Mouse (Mus musculus): ENCODE results near the gene AI593442. TPM values are rescaled to one million over a fixed set of nuclear protein-coding genes. Genes with fewer than 3 reads are reported as not detected.

Gene AI593442
- 100 to 1,000 TPM; 150 to 177 TPM for total RNA-seq (2021)
- long read RNA-seq, experiment 1, full-length matches to known transcripts: 6 of 19 reads
- long read RNA-seq, experiment 1, partial matches to known transcripts: 0 of 19 reads
- long read RNA-seq, experiment 1, other reads (novel, unspliced or antisense): 13 of 19 reads
- long read RNA-seq, experiment 2, full-length matches to known transcripts: 7 of 8 reads
- long read RNA-seq, experiment 2, partial matches to known transcripts: 0 of 8 reads
- long read RNA-seq, experiment 2, other reads (novel, unspliced or antisense): 1 of 8 reads

- TF ChIP-seq CTCF (IDR thresholded peaks at IDR 0.05): no peak
- DNase-seq (ENCODE audit: extremely low spot score in 1 of 2, low spot score in 2 of 2): peak; percentile 79 to 83
- peak within 1 kb of the TSS; percentile 75 for H3K4me3 ChIP-seq
- H3K27ac ChIP-seq: peak within 1 kb of the TSS; percentile 99
- intact Hi-C loops (cut with DNase I): loop anchor here (2.0 to 5.0 kb wide), 9 partner anchors 59 to 537 kb away; no protein-coding TSS in a partner anchor
Observed at GRCm38 (mm10) chr9:52679362-52679947, at the start of gene AI593442. Gene AI593442, minus strand, starts transcription at chr9:52679780.

GRCm38 (mm10) chr9:52728806-52729205 lies 49.2 kb upstream of the AI593442 start:
- DNase-seq (ENCODE audit: extremely low spot score in 1 of 2, low spot score in 2 of 2): no peak
- intact Hi-C loops (cut with DNase I): no loop called here
- Histone ChIP-seq H3K4me3 (no peak overlapping the region), H3K27ac (peak overlapping the region; percentile 40; the same call in 1 of the 2 replicates)
- no peak for TF ChIP-seq CTCF (IDR thresholded peaks at IDR 0.05)

- H3K4me3 ChIP-seq: no peak overlapping the region
- DNase-seq (ENCODE audit: extremely low spot score in 1 of 2, low spot score in 2 of 2): no peak
- intact Hi-C loops (cut with DNase I): no loop called here
- no peak overlapping the region for H3K27ac ChIP-seq
- no peak for TF ChIP-seq CTCF (IDR thresholded peaks at IDR 0.05)
Observed at GRCm38 (mm10) chr9:52722626-52723025, 43.0 kb upstream of the AI593442 start.

DNA sequence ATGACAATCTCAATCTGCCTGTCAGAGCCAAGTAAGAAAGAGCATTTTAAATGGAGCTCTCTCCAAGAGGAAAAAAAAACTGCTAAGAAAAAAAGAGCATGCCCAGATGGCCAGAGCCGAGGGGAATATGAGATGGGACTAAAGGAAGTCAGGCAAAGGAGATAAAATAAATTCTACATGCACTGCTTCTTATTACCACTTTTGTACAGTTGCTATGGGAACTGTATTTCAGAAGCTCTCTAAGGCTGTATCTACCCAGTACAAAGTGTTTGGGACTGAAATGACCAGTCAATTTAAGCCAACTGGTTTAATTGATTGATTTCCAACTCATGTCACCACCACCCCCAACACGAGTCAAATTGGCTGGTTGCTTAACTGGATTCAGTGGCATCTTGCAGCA lies 40.0 kb upstream of the AI593442 start:
- no peak for DNase-seq (ENCODE audit: extremely low spot score in 1 of 2, low spot score in 2 of 2)
- intact Hi-C loops (cut with DNase I): no loop called here
- Histone ChIP-seq H3K4me3 (no peak overlapping the region), H3K27ac (no peak overlapping the region)
- no peak for TF ChIP-seq CTCF (IDR thresholded peaks at IDR 0.05)

DNA sequence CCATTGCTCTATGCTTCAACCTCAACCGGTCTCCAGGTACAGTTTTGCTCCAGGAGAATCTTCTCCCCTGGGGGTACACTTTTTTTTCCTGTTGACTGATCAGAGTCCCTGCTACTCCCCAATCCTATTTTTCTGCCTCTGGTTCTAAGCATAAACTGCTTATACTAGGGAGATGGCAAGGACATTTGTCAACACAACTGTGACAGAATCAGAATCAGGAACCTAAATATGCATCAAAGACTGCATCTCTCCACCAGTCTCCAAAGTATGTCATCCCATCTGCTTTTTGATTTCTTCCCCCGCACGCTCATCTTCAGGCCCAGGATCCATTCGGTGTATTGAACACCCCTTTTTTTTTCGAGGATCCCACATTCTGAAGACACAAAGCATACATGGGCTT lies 456 bp upstream of the AI593442 start:
- no peak for DNase-seq (ENCODE audit: extremely low spot score in 1 of 2, low spot score in 2 of 2)
- intact Hi-C loops (cut with DNase I): no loop called here
- Histone ChIP-seq H3K4me3 (peak overlapping the region; percentile 75), H3K27ac (peak overlapping the region; percentile 99)
- no peak for TF ChIP-seq CTCF (IDR thresholded peaks at IDR 0.05)

DNA sequence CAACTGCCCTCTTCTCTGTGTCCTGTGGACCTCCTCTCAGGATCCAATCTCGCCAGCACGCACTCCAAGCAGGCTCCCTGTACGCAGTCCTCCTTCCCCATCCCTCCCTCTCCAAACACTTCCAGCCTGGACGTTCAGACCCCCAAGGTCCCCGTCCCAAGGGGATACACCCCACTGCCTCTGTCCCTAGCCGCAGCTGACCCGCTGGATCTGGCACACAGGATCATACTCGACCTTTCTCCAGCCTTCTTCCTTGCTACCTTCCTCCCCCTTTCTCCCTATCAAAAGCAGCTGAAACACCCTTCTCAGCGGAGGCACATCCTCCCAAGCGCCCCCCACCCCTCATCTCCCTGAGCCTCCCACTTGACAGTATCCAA lies 753 bp downstream of the AI593442 start:
- intact Hi-C loops (cut with DNase I): loop anchor here (2.0 to 5.0 kb wide), 9 partner anchors 60 to 538 kb away; no protein-coding TSS in a partner anchor
- no peak for TF ChIP-seq CTCF (IDR thresholded peaks at IDR 0.05)

DNA sequence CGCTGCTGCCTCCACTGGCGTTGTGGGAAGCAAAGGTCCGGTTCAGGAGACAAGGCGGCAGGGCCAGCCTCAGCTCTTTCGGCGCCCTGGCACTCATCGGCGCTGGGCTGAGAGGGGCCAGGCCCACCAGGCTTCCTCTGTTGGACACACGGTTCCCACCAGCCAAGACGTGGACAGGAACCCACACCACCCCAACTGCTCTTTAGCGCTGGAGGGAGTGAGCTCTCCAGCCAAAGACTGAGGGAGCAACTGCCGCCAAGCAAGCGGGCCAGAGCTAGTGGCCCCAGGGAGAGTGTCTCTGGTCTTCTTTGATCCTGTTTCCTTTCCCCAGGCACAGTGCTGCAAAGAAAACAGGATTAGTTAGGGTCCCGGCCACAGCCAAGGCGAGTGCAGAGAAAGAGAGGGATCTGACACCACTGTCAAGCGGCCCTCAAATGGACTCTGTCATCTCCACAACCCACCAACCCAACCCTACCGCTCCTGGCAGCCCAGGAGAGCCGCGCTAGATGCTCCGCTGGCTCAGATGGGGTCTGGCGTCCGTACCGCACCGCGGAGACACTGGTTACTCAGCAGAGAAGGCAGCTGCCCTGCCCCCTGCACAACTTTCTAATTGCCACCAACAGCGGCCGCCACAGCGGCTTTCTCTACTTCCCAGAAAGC lies 1.3 kb downstream of the AI593442 start:
- intact Hi-C loops (cut with DNase I): loop anchor here (2.0 to 5.0 kb wide), 9 partner anchors 60 to 538 kb away; no protein-coding TSS in a partner anchor
- DNase-seq (ENCODE audit: extremely low spot score in 1 of 2, low spot score in 2 of 2): peak; percentile 43 to 55
- TF ChIP-seq CTCF (IDR thresholded peaks at IDR 0.05): no peak
- H3K27ac ChIP-seq: peak overlapping the region; percentile 99
- peak overlapping the region; percentile 75 for H3K4me3 ChIP-seq

More for the DNA sequence above, 753 bp downstream of the AI593442 start:
- Histone ChIP-seq H3K27ac (peak overlapping the region; percentile 99), H3K4me3 (peak overlapping the region; percentile 75)
- peak in 1 of 2 experiments; percentile 38 for DNase-seq (ENCODE audit: extremely low spot score in 1 of 2, low spot score in 2 of 2)

DNA sequence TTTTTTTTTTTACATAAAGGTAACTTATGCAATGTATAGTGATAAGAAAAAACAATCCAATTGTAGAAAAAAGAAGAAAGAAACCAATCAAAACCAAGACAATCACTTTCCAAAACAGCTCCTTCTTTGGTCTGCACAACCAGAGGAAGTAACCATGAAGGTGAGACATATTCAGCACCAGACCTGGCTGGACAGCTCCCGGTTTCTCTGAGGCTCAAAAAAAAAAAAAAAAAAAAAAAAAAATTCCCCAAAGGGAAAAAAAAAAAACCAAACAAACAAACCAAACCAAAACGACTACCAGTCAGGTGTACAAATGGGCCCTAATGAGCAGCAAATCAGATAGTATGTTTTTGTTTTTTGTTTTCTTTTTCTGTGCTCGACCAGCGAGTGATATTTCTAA lies 3.0 kb downstream of the AI593442 start:
- peak overlapping the region; percentile 75 for H3K4me3 ChIP-seq
- no peak for DNase-seq (ENCODE audit: extremely low spot score in 1 of 2, low spot score in 2 of 2)
- peak overlapping the region; percentile 99 for H3K27ac ChIP-seq
- no peak for TF ChIP-seq CTCF (IDR thresholded peaks at IDR 0.05)
- intact Hi-C loops (cut with DNase I): loop anchor here (2.0 to 5.0 kb wide), 5 partner anchors 106 to 466 kb away; no protein-coding TSS in a partner anchor

DNA sequence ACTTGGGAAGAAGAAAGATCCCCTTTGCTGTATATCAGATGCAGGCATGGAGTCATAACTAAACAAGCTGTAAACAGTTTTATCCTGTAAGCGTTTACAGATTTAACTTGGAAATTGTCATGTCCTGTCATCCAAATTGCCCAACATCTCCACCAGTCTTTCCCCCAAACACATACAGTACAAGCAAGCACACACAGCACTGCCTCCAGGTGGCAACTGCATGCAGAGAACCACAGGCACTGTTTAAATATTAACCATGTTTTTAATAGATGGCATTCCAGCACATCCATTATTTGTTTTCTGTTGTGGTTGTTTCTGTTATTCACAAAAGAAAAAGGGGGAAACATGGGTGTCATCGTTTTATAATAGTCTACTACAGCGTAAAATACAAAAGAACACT lies 3.6 kb downstream of the AI593442 start:
- DNase-seq (ENCODE audit: extremely low spot score in 1 of 2, low spot score in 2 of 2): no peak
- peak; percentile 50 for TF ChIP-seq CTCF (IDR thresholded peaks at IDR 0.05)
- peak overlapping the region; percentile 75 for H3K4me3 ChIP-seq
- intact Hi-C loops (cut with DNase I): loop anchor here (2.0 to 5.0 kb wide), 5 partner anchors 106 to 466 kb away; no protein-coding TSS in a partner anchor
- H3K27ac ChIP-seq: peak overlapping the region; percentile 99

- intact Hi-C loops (cut with DNase I): loop anchor here (10.0 kb wide), 1 partner anchor 227 kb away; no protein-coding TSS in a partner anchor
- no peak overlapping the region for H3K4me3 ChIP-seq
- TF ChIP-seq CTCF (IDR thresholded peaks at IDR 0.05): no peak
- H3K27ac ChIP-seq: no peak overlapping the region
- DNase-seq (ENCODE audit: extremely low spot score in 1 of 2, low spot score in 2 of 2): peak in 1 of 2 experiments; percentile 34
Observed at GRCm38 (mm10) chr9:52661422-52661821, 18.2 kb downstream of the AI593442 start.

GRCm38 (mm10) chr9:52650341-52650951 lies 29.1 kb downstream of the AI593442 start:
- no peak overlapping the region for H3K4me3 ChIP-seq
- intact Hi-C loops (cut with DNase I): no loop called here
- H3K27ac ChIP-seq: no peak overlapping the region
- DNase-seq (ENCODE audit: extremely low spot score in 1 of 2, low spot score in 2 of 2): no peak
- no peak for TF ChIP-seq CTCF (IDR thresholded peaks at IDR 0.05)

Data from left cerebral cortex, adult 2 months (tissue).